Mouse (Mus musculus) embryonic facial prominence, embryonic 14.5 days (tissue): ENCODE measurements around the gene Tubgcp4. TPM values are rescaled to one million over a fixed set of nuclear protein-coding genes. Genes with fewer than 3 reads are reported as not detected.

Experiments
- ATAC-seq: fragments of 200-750 bp; cut with Nextera tagmentation; 2 replicates; pipeline ENCODE4 v1.8.0; 2017; ENCODE audit warnings: low read depth, moderate number of reproducible peaks, moderate TSS enrichment
- DNase-seq: peaks from one replicate; pipeline ENCODE4 v3.0.0-alpha.2; 2015; ENCODE audit warnings: low spot score
- H3K27ac ChIP-seq: fragments of 300-500 bp; sonication (generic); replicated peaks from 2 replicates; pipeline ENCODE4 v1.5.1; 2014; ENCODE audit warnings: low read depth, mild to moderate bottlenecking, low read length, moderate library complexity
- H3K27me3 ChIP-seq: fragments of 300-500 bp; sonication (generic); replicated peaks from 2 replicates; pipeline ENCODE4 v1.6.1; 2014; ENCODE audit warnings: low read length; ENCODE audit not compliant: control insufficient read depth, insufficient read depth
- H3K36me3 ChIP-seq: fragments of 300-500 bp; sonication (generic); 2 replicates; pipeline ENCODE4 v1.6.1; 2014; ENCODE audit warnings: low read length, mixed read lengths; ENCODE audit not compliant: control insufficient read depth, insufficient read depth
- H3K4me1 ChIP-seq: fragments of 300-500 bp; sonication (generic); 2 replicates; pipeline ENCODE4 v1.6.1; 2014; ENCODE audit warnings: antibody characterized with exemption, low read length; ENCODE audit not compliant: control insufficient read depth, insufficient read depth
- H3K4me2 ChIP-seq: fragments of 300-500 bp; sonication (generic); 2 replicates; pipeline ENCODE4 v1.6.1; 2014; ENCODE audit warnings: low read depth, mild to moderate bottlenecking, low read length, moderate library complexity, mixed read lengths
- H3K4me3 ChIP-seq: fragments of 300-500 bp; sonication (generic); 2 replicates; pipeline ENCODE4 v1.5.1; 2014; ENCODE audit warnings: low read depth, mild to moderate bottlenecking, low read length
- H3K9ac ChIP-seq: fragments of 300-500 bp; sonication (generic); 2 replicates; pipeline ENCODE4 v1.6.1; 2014; ENCODE audit warnings: low read depth, mild to moderate bottlenecking, low read length, moderate library complexity, mixed read lengths
- H3K9me3 ChIP-seq: fragments of 300-500 bp; sonication (generic); 2 replicates; pipeline ENCODE4 v1.6.1; 2016; ENCODE audit warnings: low read length; ENCODE audit not compliant: control insufficient read depth
- WGBS: fragments of 180-500 bp; shearing (Covaris S2); extraction: QIAGEN DNeasy Blood & Tissue Kit; methylation state at CpG from one replicate; pipeline ENCODE4 v1.1.7; 2014; 5-methylcytosine and 5-hydroxymethylcytosine counted together
- polyA plus RNA-seq: library from polyadenylated mRNA; unstranded; fragments of >200 nt; fragmentation: Nextera tagmentation; extraction: Ambion mirVana; gene quantifications from 2 replicates; pipeline ENCODE4 v1.2.1, GENCODE M21; 2014

Gene Tubgcp4
- polyA plus RNA-seq, 1 experiment from 2014 or later: 39.5 TPM

GRCm38 (mm10) chr2:121183431-121183830 is 13.0 kb downstream of the Tubgcp4 start:
- WGBS: 83% methylated on average over 5 of the region's 5 CpGs
- DNase-seq: no peak
- no peaks in the 10 kb centered on the region for H3K27me3 ChIP-seq

GRCm38 (mm10) chr2:121184142-121184541 is 13.7 kb downstream of the Tubgcp4 start:
- no peaks in the 10 kb centered on the region for H3K27me3 ChIP-seq
- no peak overlapping the region for H3K4me2 ChIP-seq
- no peak overlapping the region for H3K4me3 ChIP-seq
- H3K9ac ChIP-seq: no peak overlapping the region
- 97% methylated on average over 7 of the region's 7 CpGs for WGBS
- no peaks in the 10 kb centered on the region for H3K4me1 ChIP-seq
- no peak overlapping the region for H3K27ac ChIP-seq
- DNase-seq: no peak
- no peak for ATAC-seq
- H3K36me3 ChIP-seq: peaks cover 78% of the 10 kb centered on the region
- no peaks in the 10 kb centered on the region for H3K9me3 ChIP-seq

More at GRCm38 (mm10) chr2:121183431-121183830, 13.0 kb downstream of the Tubgcp4 start:
- no peak overlapping the region for H3K9ac ChIP-seq
- H3K4me1 ChIP-seq: no peaks in the 10 kb centered on the region
- ATAC-seq: no peak
- no peak overlapping the region for H3K27ac ChIP-seq
- no peaks in the 10 kb centered on the region for H3K9me3 ChIP-seq
- peaks cover 78% of the 10 kb centered on the region for H3K36me3 ChIP-seq
- no peak overlapping the region for H3K4me2 ChIP-seq
- H3K4me3 ChIP-seq: no peak overlapping the region

DNA sequence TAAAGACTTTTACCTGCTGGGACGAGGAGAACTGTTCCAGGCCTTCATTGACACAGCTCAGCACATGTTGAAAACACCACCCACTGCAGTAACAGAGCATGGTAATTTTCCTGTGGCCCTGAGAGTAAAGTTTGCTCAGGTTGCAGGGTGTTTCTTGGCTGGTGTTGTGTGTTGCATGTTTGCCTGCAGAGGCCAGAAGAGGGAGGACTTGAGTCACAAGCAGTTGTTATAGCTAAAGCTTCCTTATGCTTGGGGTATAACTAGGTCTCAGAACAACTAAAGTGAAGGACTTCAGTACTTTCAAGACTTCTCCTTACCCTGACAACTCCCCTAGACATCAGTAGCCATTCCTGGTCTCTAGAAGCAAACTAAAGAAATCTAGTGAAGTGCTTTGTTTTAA is 18.1 kb downstream of the Tubgcp4 start:
- ATAC-seq (no peak), DNase-seq (no peak)
- H3K27me3 ChIP-seq: no peaks in the 10 kb centered on the region
- H3K9ac ChIP-seq: no peak overlapping the region
- 50% methylated on average over 1 of the region's 1 CpGs for WGBS
- H3K27ac ChIP-seq: no peak overlapping the region
- H3K36me3 ChIP-seq: peaks cover 90% of the 10 kb centered on the region
- H3K4me1 ChIP-seq: no peaks in the 10 kb centered on the region
- no peak overlapping the region for H3K4me2 ChIP-seq
- H3K4me3 ChIP-seq: no peak overlapping the region
- H3K9me3 ChIP-seq: no peaks in the 10 kb centered on the region

GRCm38 (mm10) chr2:121195466-121195865 is 25.0 kb downstream of the Tubgcp4 start:
- no peak overlapping the region for H3K4me2 ChIP-seq
- no peaks in the 10 kb centered on the region for H3K9me3 ChIP-seq
- no peak overlapping the region for H3K4me3 ChIP-seq
- DNase-seq: no peak
- H3K36me3 ChIP-seq: peaks cover 98% of the 10 kb centered on the region
- H3K4me1 ChIP-seq: no peaks in the 10 kb centered on the region
- no peak overlapping the region for H3K27ac ChIP-seq
- no peaks in the 10 kb centered on the region for H3K27me3 ChIP-seq
- H3K9ac ChIP-seq: no peak overlapping the region
- no peak for ATAC-seq
- WGBS: 92% methylated on average over 9 of the region's 9 CpGs

GRCm38 (mm10) chr2:121204276-121204675 is 33.8 kb downstream of the Tubgcp4 start:
- Histone ChIP-seq H3K4me3 (no peak overlapping the region), H3K27ac (no peak overlapping the region), H3K9ac (no peak overlapping the region), H3K36me3 (peaks cover 98% of the 10 kb centered on the region), H3K27me3 (no peaks in the 10 kb centered on the region), H3K4me2 (no peak overlapping the region), H3K4me1 (no peaks in the 10 kb centered on the region), H3K9me3 (no peaks in the 10 kb centered on the region)
- WGBS: 94% methylated on average over 17 of the region's 17 CpGs
- ATAC-seq: no peak
- DNase-seq: no peak

GRCm38 (mm10) chr2:121206541-121206940 is 36.1 kb downstream of the Tubgcp4 start:
- WGBS: 98% methylated on average over 3 of the region's 3 CpGs
- Histone ChIP-seq H3K36me3 (peaks cover 98% of the 10 kb centered on the region), H3K4me2 (no peak overlapping the region), H3K9ac (no peak overlapping the region), H3K4me1 (no peaks in the 10 kb centered on the region), H3K27ac (no peak overlapping the region), H3K9me3 (no peaks in the 10 kb centered on the region), H3K4me3 (no peak overlapping the region), H3K27me3 (no peaks in the 10 kb centered on the region)
- DNase-seq (no peak), ATAC-seq (no peak)

- Histone ChIP-seq H3K9ac (no peak overlapping the region), H3K27me3 (no peaks in the 10 kb centered on the region), H3K4me2 (no peak overlapping the region), H3K4me3 (no peak overlapping the region), H3K4me1 (no peaks in the 10 kb centered on the region), H3K27ac (no peak overlapping the region), H3K9me3 (no peaks in the 10 kb centered on the region), H3K36me3 (peaks cover 81% of the 10 kb centered on the region)
- WGBS: 88% methylated on average over 3 of the region's 3 CpGs
- no peak for ATAC-seq
- DNase-seq: no peak
These were observed 44.0 kb downstream of the Tubgcp4 start for GRCm38 (mm10) chr2:121214491-121214890.

- Histone ChIP-seq H3K36me3 (peaks cover 81% of the 10 kb centered on the region), H3K9ac (no peak overlapping the region)
- no peak for ATAC-seq
These were observed 48.7 kb downstream of the Tubgcp4 start for GRCm38 (mm10) chr2:121219177-121219576.

DNA sequence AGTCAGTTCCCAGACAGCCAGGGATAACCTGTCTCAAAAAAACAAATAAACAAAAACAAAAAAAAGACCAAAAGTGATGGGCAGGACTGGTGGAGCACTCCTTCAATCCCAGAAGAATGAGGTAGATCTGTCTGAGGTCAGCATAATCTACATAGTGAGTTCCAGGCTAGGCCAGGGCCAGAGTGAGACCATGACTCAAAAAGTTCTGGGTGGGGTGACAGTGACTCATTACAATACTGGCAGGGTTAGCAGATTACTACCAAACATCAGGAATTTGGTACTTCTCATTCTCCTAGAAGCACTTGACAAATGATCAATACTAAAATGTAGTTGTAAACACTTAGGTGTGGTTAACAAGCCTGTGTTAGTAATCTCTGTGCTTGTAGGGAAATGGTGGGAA is 49.5 kb downstream of the Tubgcp4 start:
- Histone ChIP-seq H3K27ac (no peak overlapping the region), H3K36me3 (peaks cover 80% of the 10 kb centered on the region), H3K27me3 (no peaks in the 10 kb centered on the region), H3K9ac (no peak overlapping the region), H3K4me1 (no peaks in the 10 kb centered on the region), H3K4me3 (no peak overlapping the region), H3K4me2 (no peak overlapping the region), H3K9me3 (no peaks in the 10 kb centered on the region)
- DNase-seq (no peak), ATAC-seq (no peak)

More at GRCm38 (mm10) chr2:121219177-121219576, 48.7 kb downstream of the Tubgcp4 start:
- Histone ChIP-seq H3K9me3 (no peaks in the 10 kb centered on the region), H3K4me2 (no peak overlapping the region), H3K27ac (no peak overlapping the region), H3K4me1 (no peaks in the 10 kb centered on the region), H3K4me3 (no peak overlapping the region), H3K27me3 (no peaks in the 10 kb centered on the region)
- no peak for DNase-seq
